Mouse (Mus musculus): ENCODE results near the gene Nudt15. TPM values are rescaled to one million over a fixed set of nuclear protein-coding genes. Genes with fewer than 3 reads are reported as not detected.

The Nudt15 gene
- polyA plus RNA-seq, 2 experiments = 1.4 to 2.9 TPM

DNA sequence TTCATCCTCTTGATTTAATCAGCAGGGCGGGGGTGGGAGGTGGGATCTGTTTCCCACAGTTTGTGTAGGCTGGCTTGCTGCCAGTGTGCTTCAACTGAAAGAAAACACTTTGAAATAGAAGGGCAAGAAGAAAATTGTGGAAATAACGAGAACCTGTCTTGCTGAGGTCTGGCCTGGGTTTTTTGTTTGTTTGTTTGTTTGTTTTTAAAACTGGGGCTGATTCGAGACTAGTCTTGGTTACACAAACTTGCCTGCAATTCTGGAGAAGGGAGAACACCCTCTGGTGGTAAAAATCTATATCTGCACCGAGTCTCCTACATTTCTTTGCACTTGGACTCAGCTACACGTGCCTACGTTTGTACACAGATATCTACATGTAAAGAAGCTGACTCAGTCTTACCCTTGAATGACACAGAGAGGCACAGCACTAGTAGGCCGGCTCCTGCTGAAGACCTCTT lies 73.4 kb downstream of the Nudt15 start:
- peak in 2 of 3 experiments; percentile 14 to 42 for DNase-seq (ENCODE audit: low read depth in 3 of 3, low spot score in 3 of 3)
- Histone ChIP-seq H3K4me3 (ENCODE audit: insufficient read depth in 1 of 2, low read depth in 2 of 2, low read length in 2 of 2) (no peak overlapping the region), H3K27me3 (ENCODE audit: control insufficient read depth, insufficient read depth, low read length) (no peaks in the 10 kb centered on the region), H3K27ac (no peak overlapping the region), H3K9me3 (ENCODE audit: control insufficient read depth, low read length) (no peaks in the 10 kb centered on the region), H3K36me3 (replicated peaks; ENCODE audit: control insufficient read depth, insufficient read depth, low read depth) (no peaks in the 10 kb centered on the region), H3K4me2 (ENCODE audit: low read depth) (no peak overlapping the region), H3K4me1 (replicated peaks; ENCODE audit: control insufficient read depth in 2 of 2, insufficient read depth in 2 of 2, low read length in 1 of 2) (peaks cover 0 to 7% of the 10 kb centered on the region in 2 experiments; a peak in 1 of 4 replicates), H3K9ac (replicated peaks) (no peak overlapping the region)
- 5% methylated on average over 7 of the region's 7 CpGs for whole genome bisulfite sequencing (ENCODE audit: insufficient replicate concordance)
- no peak for ATAC-seq (ENCODE audit: insufficient read depth)
- no peak for TF ChIP-seq EP300 (IDR thresholded peaks at IDR 0.05; ENCODE audit: low read depth)
- TF ChIP-seq CTCF (IDR thresholded peaks at IDR 0.05; ENCODE audit: low read depth) = peak; percentile 45

GRCm38 (mm10) chr14:73473670-73474460 lies 74.2 kb downstream of the Nudt15 start:
- no peak overlapping the region for H3K4me3 ChIP-seq (ENCODE audit: insufficient read depth in 1 of 2, low read depth in 2 of 2, low read length in 2 of 2)
- WGBS (ENCODE audit: insufficient replicate concordance) = 24% methylated on average over 3 of the region's 3 CpGs
- no peak for ATAC-seq (ENCODE audit: insufficient read depth)
- H3K4me1 ChIP-seq (replicated peaks; ENCODE audit: control insufficient read depth in 2 of 2, insufficient read depth in 2 of 2, low read length in 1 of 2) = peaks cover 0 to 7% of the 10 kb centered on the region in 2 experiments; a peak in 1 of 4 replicates
- H3K9ac ChIP-seq (replicated peaks) = no peak overlapping the region
- no peak for TF ChIP-seq EP300 (IDR thresholded peaks at IDR 0.05; ENCODE audit: low read depth)
- no peak for TF ChIP-seq CTCF (IDR thresholded peaks at IDR 0.05; ENCODE audit: low read depth)
- no peak overlapping the region for H3K27ac ChIP-seq
- DNase-seq (ENCODE audit: low read depth in 3 of 3, low spot score in 3 of 3) = no peak
- H3K4me2 ChIP-seq (ENCODE audit: low read depth) = no peak overlapping the region
- H3K27me3 ChIP-seq (ENCODE audit: control insufficient read depth, insufficient read depth, low read length) = no peaks in the 10 kb centered on the region
- no peaks in the 10 kb centered on the region for H3K9me3 ChIP-seq (ENCODE audit: control insufficient read depth, low read length)
- H3K36me3 ChIP-seq (replicated peaks; ENCODE audit: control insufficient read depth, insufficient read depth, low read depth) = no peaks in the 10 kb centered on the region

DNA sequence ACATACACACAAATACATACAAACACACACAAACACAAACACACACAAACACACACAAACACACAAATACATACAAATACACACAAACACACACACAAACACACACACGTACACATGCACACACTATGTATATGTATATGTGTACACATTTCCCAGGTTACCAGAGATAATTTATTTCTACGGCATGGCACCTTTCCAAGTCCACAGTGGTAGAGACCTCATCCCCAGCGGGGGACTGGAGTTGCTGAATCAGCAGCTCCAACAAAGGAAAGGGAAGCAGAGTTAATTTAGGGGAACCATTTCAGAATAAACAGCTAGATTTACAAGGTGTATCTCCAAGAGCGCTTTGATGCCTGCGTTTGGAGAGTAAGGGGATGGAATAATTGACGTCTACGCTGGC lies 75.8 kb downstream of the Nudt15 start:
- H3K9me3 ChIP-seq (ENCODE audit: control insufficient read depth, low read length) = no peaks in the 10 kb centered on the region
- peaks cover 0 to 7% of the 10 kb centered on the region in 2 experiments; a peak in 1 of 4 replicates for H3K4me1 ChIP-seq (replicated peaks; ENCODE audit: control insufficient read depth in 2 of 2, insufficient read depth in 2 of 2, low read length in 1 of 2)
- no peak overlapping the region for H3K4me3 ChIP-seq (ENCODE audit: insufficient read depth in 1 of 2, low read depth in 2 of 2, low read length in 2 of 2)
- WGBS (ENCODE audit: insufficient replicate concordance) = 61% methylated on average over 7 of the region's 7 CpGs
- H3K27me3 ChIP-seq (ENCODE audit: control insufficient read depth, insufficient read depth, low read length) = no peaks in the 10 kb centered on the region
- TF ChIP-seq CTCF (IDR thresholded peaks at IDR 0.05; ENCODE audit: low read depth) (no peak), EP300 (IDR thresholded peaks at IDR 0.05; ENCODE audit: low read depth) (no peak)
- ATAC-seq (ENCODE audit: insufficient read depth) = no peak
- DNase-seq (ENCODE audit: low read depth in 3 of 3, low spot score in 3 of 3) = no peak
- H3K36me3 ChIP-seq (replicated peaks; ENCODE audit: control insufficient read depth, insufficient read depth, low read depth) = no peaks in the 10 kb centered on the region
- no peak overlapping the region for H3K27ac ChIP-seq
- H3K4me2 ChIP-seq (ENCODE audit: low read depth) = no peak overlapping the region
- no peak overlapping the region for H3K9ac ChIP-seq (replicated peaks)

DNA sequence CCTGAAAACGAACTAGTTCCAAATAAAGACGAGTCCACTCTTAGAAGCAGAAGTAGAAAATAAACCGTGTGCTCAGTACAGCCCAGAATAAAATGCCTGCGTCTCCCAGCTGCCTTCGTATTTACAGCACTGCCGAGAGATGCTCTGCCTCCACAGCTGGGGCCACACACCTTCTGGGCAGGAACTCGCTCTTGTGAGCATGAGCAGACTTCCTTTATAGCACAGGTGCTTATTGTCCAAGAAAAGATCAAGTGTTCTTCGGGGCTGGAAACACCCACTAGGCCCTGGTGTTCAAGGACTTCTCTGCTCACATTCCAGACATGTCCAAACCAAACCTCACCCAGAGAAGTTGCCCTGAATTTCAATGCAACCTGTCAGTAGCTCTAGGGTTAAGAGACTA lies 77.4 kb downstream of the Nudt15 start:
- no peak overlapping the region for H3K4me3 ChIP-seq (ENCODE audit: insufficient read depth in 1 of 2, low read depth in 2 of 2, low read length in 2 of 2)
- no peak overlapping the region for H3K27ac ChIP-seq
- DNase-seq (ENCODE audit: low read depth in 3 of 3, low spot score in 3 of 3) (no peak), ATAC-seq (ENCODE audit: insufficient read depth) (no peak)
- H3K27me3 ChIP-seq (ENCODE audit: control insufficient read depth, insufficient read depth, low read length) = no peaks in the 10 kb centered on the region
- 61% methylated on average over 8 of the region's 8 CpGs for WGBS (ENCODE audit: insufficient replicate concordance)
- no peak overlapping the region for H3K4me2 ChIP-seq (ENCODE audit: low read depth)
- peaks cover 0 to 7% of the 10 kb centered on the region in 2 experiments; a peak in 1 of 4 replicates for H3K4me1 ChIP-seq (replicated peaks; ENCODE audit: control insufficient read depth in 2 of 2, insufficient read depth in 2 of 2, low read length in 1 of 2)
- H3K36me3 ChIP-seq (replicated peaks; ENCODE audit: control insufficient read depth, insufficient read depth, low read depth) = no peaks in the 10 kb centered on the region
- no peaks in the 10 kb centered on the region for H3K9me3 ChIP-seq (ENCODE audit: control insufficient read depth, low read length)
- no peak for TF ChIP-seq EP300 (IDR thresholded peaks at IDR 0.05; ENCODE audit: low read depth)
- TF ChIP-seq CTCF (IDR thresholded peaks at IDR 0.05; ENCODE audit: low read depth) = no peak
- H3K9ac ChIP-seq (replicated peaks) = no peak overlapping the region

DNA sequence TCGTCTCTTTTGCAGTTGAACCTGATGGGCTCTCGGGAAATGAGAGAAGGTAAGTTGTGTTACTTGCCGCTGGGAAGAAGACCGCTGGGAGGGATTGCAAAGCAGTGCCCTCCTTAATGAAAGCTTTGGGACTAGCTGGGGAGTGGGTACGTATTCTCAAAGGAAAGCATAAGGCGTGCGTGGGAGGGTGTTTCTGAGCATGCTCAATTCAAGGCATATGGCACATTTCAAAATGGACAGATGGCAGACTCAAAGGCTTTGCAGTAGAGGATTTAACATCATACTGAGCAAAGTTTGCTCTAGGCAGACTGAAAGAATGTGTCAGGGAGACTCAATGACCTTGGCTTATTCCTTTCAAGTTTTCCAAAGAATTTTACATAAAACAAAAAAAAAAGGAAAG lies 78.5 kb downstream of the Nudt15 start:
- Histone ChIP-seq H3K36me3 (replicated peaks; ENCODE audit: control insufficient read depth, insufficient read depth, low read depth) (no peaks in the 10 kb centered on the region), H3K9ac (replicated peaks) (no peak overlapping the region), H3K4me1 (replicated peaks; ENCODE audit: control insufficient read depth in 2 of 2, insufficient read depth in 2 of 2, low read length in 1 of 2) (peaks cover 0 to 6% of the 10 kb centered on the region in 2 experiments; a peak in 1 of 4 replicates), H3K4me2 (ENCODE audit: low read depth) (no peak overlapping the region), H3K9me3 (ENCODE audit: control insufficient read depth, low read length) (no peaks in the 10 kb centered on the region), H3K27ac (no peak overlapping the region), H3K4me3 (ENCODE audit: insufficient read depth in 1 of 2, low read depth in 2 of 2, low read length in 2 of 2) (no peak overlapping the region), H3K27me3 (ENCODE audit: control insufficient read depth, insufficient read depth, low read length) (no peaks in the 10 kb centered on the region)
- no peak for TF ChIP-seq CTCF (IDR thresholded peaks at IDR 0.05; ENCODE audit: low read depth)
- no peak for TF ChIP-seq EP300 (IDR thresholded peaks at IDR 0.05; ENCODE audit: low read depth)
- no peak for ATAC-seq (ENCODE audit: insufficient read depth)
- 72% methylated on average over 7 of the region's 7 CpGs for WGBS (ENCODE audit: insufficient replicate concordance)
- DNase-seq (ENCODE audit: low read depth in 3 of 3, low spot score in 3 of 3) = no peak

Other genes starting within 250 kb of the Nudt15 start
- 11.6 and 15.4 TPM in 2 replicates for gene Rb1, start 222.4 kb downstream of the Nudt15 start, polyA plus RNA-seq (2012; rRNA removed)
- 22.1 and 30.2 TPM in 2 replicates for gene Rb1, start 222.4 kb downstream of the Nudt15 start, polyA plus RNA-seq (2014; fragmentation: Nextera tagmentation; extraction: Ambion mirVana)
- gene Itm2b, start 163.0 kb downstream of the Nudt15 start, polyA plus RNA-seq (2012; rRNA removed) = 203 and 206 TPM in 2 replicates
- gene Itm2b, start 163.0 kb downstream of the Nudt15 start, polyA plus RNA-seq (2014; fragmentation: Nextera tagmentation; extraction: Ambion mirVana) = 396 and 431 TPM in 2 replicates
- 13.3 and 18.2 TPM in 2 replicates for gene Med4, start 38.2 kb downstream of the Nudt15 start, polyA plus RNA-seq (2012; rRNA removed)
- gene Med4, start 38.2 kb downstream of the Nudt15 start, polyA plus RNA-seq (2014; fragmentation: Nextera tagmentation; extraction: Ambion mirVana) = 25.7 and 28.6 TPM in 2 replicates
- 13.0 and 22.0 TPM in 2 replicates for gene Sucla2, start 22.9 kb downstream of the Nudt15 start, polyA plus RNA-seq (2012; rRNA removed)
- gene Sucla2, start 22.9 kb downstream of the Nudt15 start, polyA plus RNA-seq (2014; fragmentation: Nextera tagmentation; extraction: Ambion mirVana) = 54.5 and 57.6 TPM in 2 replicates
- not detected in 2 replicates for gene Gm21750, start 113.0 kb upstream of the Nudt15 start, polyA plus RNA-seq (2012; rRNA removed)
- gene Gm21750, start 113.0 kb upstream of the Nudt15 start, polyA plus RNA-seq (2014; fragmentation: Nextera tagmentation; extraction: Ambion mirVana) = not detected in 2 replicates

Data from liver, embryonic 14.5 days (tissue).